In the genomic region with DNA sequence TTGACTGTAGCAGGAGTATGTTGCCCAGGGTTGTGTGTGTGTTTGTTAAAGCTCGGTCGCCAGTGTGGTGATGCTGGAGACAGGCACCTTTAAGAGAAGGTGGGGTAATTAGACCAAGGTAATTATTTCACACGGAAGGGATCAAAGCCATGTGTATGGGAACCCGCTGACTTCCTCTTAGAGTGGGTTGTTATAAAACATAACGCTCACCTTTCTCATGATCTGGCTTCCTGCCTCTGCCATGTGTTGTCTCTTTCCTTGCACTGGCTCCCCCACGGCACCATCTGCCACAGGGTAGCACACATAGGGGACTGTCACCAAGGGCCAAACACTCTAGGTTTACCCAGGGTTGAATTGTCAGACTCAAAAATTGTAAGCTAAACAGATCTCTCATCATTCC, we compare ENCODE assay signal across 10 mouse cellular contexts.
A peak's percentile ranks its signal among the peaks of the same experiment; 100 is the strongest.
DNase-seq lines count a peak whose midpoint lies in the region.
"Had no signal": no experiment of that assay in that cellular context is flagged by ENCODE, and none has a peak within 500 bp of the region (broad histone marks: within the 10 kb centered on the region; RNA-seq: fewer than 3 reads in every experiment).

No protein-coding gene starts in this region.

- peak; percentile 37 for DNase-seq in layer of hippocampus, adult 11-12 months (ENCODE audit: low spot score)
- DNase-seq in layer of hippocampus, adult 9-10 months (ENCODE audit: low spot score), result no peak
- peak; percentile 98 for DNase-seq in brain, adult 2 months (ENCODE audit: low read depth, low spot score)
- DNase-seq in induced T-regulatory cell, adult 2 months (ENCODE audit: low read depth), result peak; percentile 38
- DNase-seq in thymus, postnatal 10 days (ENCODE audit: low spot score in 2 of 2), result peak; percentile 30 to 45
- no peak for DNase-seq in urinary bladder, postnatal 10 days (ENCODE audit: low spot score)
- DNase-seq in kidney, adult 8-10 months, result no peak
- DNase-seq in kidney, adult 11 months, result no peak
- DNase-seq: heart, postnatal 10 days; kidney, adult 2 months had no signal

Comparison
In these comparisons a context has a peak if more than half of its experiments do, and no peak if none do; other contexts are left out.
1. DNase-seq: peak in layer of hippocampus, adult 11-12 months (single experiment), brain, adult 2 months (single experiment), induced T-regulatory cell, adult 2 months (single experiment) and thymus, postnatal 10 days (2 of 2); none in layer of hippocampus, adult 9-10 months (single experiment), urinary bladder, postnatal 10 days (single experiment), kidney, adult 8-10 months (0 of 2) and kidney, adult 11 months (single experiment).